Mouse (Mus musculus): ENCODE measurements around the gene Nos2. TPM values are rescaled to one million over a fixed set of nuclear protein-coding genes. Genes with fewer than 3 reads are reported as not detected.

The Nos2 gene
- total and polyA plus RNA-seq, 2 experiments from 2014 or later: 0.53 to 1.7 TPM

GRCm38 (mm10) chr11:78919745-78920144 lies 842 bp upstream of the Nos2 start:
- DNase-seq (ENCODE audit: low spot score) (no peak), ATAC-seq (ENCODE audit: insufficient read depth, low read depth) (no peak)
- Histone ChIP-seq H3K4me3 (ENCODE audit: low read depth, low read length) (no peak overlapping the region), H3K27me3 (ENCODE audit: control insufficient read depth, insufficient read depth, low read length) (peaks cover 16% of the 10 kb centered on the region), H3K27ac (ENCODE audit: low read depth) (no peak overlapping the region), H3K9me3 (replicated peaks; ENCODE audit: control insufficient read depth, low read length) (no peaks in the 10 kb centered on the region), H3K9ac (replicated peaks; ENCODE audit: low read depth, low read length) (no peak overlapping the region), H3K4me1 (ENCODE audit: control insufficient read depth, insufficient read depth) (no peaks in the 10 kb centered on the region), H3K36me3 (replicated peaks; ENCODE audit: control insufficient read depth, insufficient read depth, low read length) (no peaks in the 10 kb centered on the region), H3K4me2 (ENCODE audit: low read depth, low read length) (no peak overlapping the region)
- 60% methylated on average over 4 of the region's 4 CpGs for WGBS
- TF ChIP-seq EP300 (IDR thresholded peaks at IDR 0.05; ENCODE audit: low read depth) (no peak), CTCF (IDR thresholded peaks at IDR 0.05; ENCODE audit: low read depth) (no peak)

- 38% methylated on average over 8 of the region's 8 CpGs for WGBS
- H3K4me3 ChIP-seq (ENCODE audit: low read depth, low read length): no peak overlapping the region
- peaks cover 37% of the 10 kb centered on the region for H3K27me3 ChIP-seq (ENCODE audit: control insufficient read depth, insufficient read depth, low read length)
- peak; percentile 42 for DNase-seq (ENCODE audit: low spot score)
- no peak overlapping the region for H3K4me2 ChIP-seq (ENCODE audit: low read depth, low read length)
- TF ChIP-seq EP300 (IDR thresholded peaks at IDR 0.05; ENCODE audit: low read depth) (no peak), CTCF (IDR thresholded peaks at IDR 0.05; ENCODE audit: low read depth) (peak; percentile 82)
- no peak overlapping the region for H3K9ac ChIP-seq (replicated peaks; ENCODE audit: low read depth, low read length)
- no peak; the same call in 1 of the 2 replicates for ATAC-seq (ENCODE audit: insufficient read depth, low read depth)
- no peaks in the 10 kb centered on the region for H3K36me3 ChIP-seq (replicated peaks; ENCODE audit: control insufficient read depth, insufficient read depth, low read length)
- no peak overlapping the region for H3K27ac ChIP-seq (ENCODE audit: low read depth)
- H3K9me3 ChIP-seq (replicated peaks; ENCODE audit: control insufficient read depth, low read length): no peaks in the 10 kb centered on the region
- H3K4me1 ChIP-seq (ENCODE audit: control insufficient read depth, insufficient read depth): no peaks in the 10 kb centered on the region
These were observed 2.3 kb downstream of the Nos2 start for GRCm38 (mm10) chr11:78922678-78923407.

- Histone ChIP-seq H3K9ac (replicated peaks; ENCODE audit: low read depth, low read length) (no peak overlapping the region), H3K4me3 (ENCODE audit: low read depth, low read length) (no peak overlapping the region), H3K9me3 (replicated peaks; ENCODE audit: control insufficient read depth, low read length) (no peaks in the 10 kb centered on the region), H3K27me3 (ENCODE audit: control insufficient read depth, insufficient read depth, low read length) (peaks cover 37% of the 10 kb centered on the region), H3K27ac (ENCODE audit: low read depth) (no peak overlapping the region), H3K36me3 (replicated peaks; ENCODE audit: control insufficient read depth, insufficient read depth, low read length) (no peaks in the 10 kb centered on the region), H3K4me1 (ENCODE audit: control insufficient read depth, insufficient read depth) (peaks cover 3% of the 10 kb centered on the region), H3K4me2 (ENCODE audit: low read depth, low read length) (peak overlapping the region; percentile 70)
- WGBS: 13% methylated on average over 9 of the region's 9 CpGs
- no peak for DNase-seq (ENCODE audit: low spot score)
- no peak for TF ChIP-seq EP300 (IDR thresholded peaks at IDR 0.05; ENCODE audit: low read depth)
- TF ChIP-seq CTCF (IDR thresholded peaks at IDR 0.05; ENCODE audit: low read depth): no peak
- ATAC-seq (ENCODE audit: insufficient read depth, low read depth): no peak
These were observed 3.5 kb downstream of the Nos2 start for GRCm38 (mm10) chr11:78924111-78924510.

GRCm38 (mm10) chr11:78924916-78925315 lies 4.3 kb downstream of the Nos2 start:
- peak; percentile 54 for ATAC-seq (ENCODE audit: insufficient read depth, low read depth)
- H3K4me3 ChIP-seq (ENCODE audit: low read depth, low read length): peak overlapping the region; percentile 53
- DNase-seq (ENCODE audit: low spot score): no peak
- peak overlapping the region; percentile 51; the same call in 1 of the 2 replicates for H3K27ac ChIP-seq (ENCODE audit: low read depth)
- no peaks in the 10 kb centered on the region for H3K9me3 ChIP-seq (replicated peaks; ENCODE audit: control insufficient read depth, low read length)
- no peaks in the 10 kb centered on the region for H3K36me3 ChIP-seq (replicated peaks; ENCODE audit: control insufficient read depth, insufficient read depth, low read length)
- peak overlapping the region; percentile 33; the same call in 1 of the 2 replicates for H3K9ac ChIP-seq (replicated peaks; ENCODE audit: low read depth, low read length)
- peaks cover 6% of the 10 kb centered on the region for H3K4me1 ChIP-seq (ENCODE audit: control insufficient read depth, insufficient read depth)
- peaks cover 37% of the 10 kb centered on the region for H3K27me3 ChIP-seq (ENCODE audit: control insufficient read depth, insufficient read depth, low read length)
- under 1% methylated on average over 34 of the region's 37 CpGs for WGBS
- peak overlapping the region; percentile 70 for H3K4me2 ChIP-seq (ENCODE audit: low read depth, low read length)
- TF ChIP-seq EP300 (IDR thresholded peaks at IDR 0.05; ENCODE audit: low read depth) (no peak), CTCF (IDR thresholded peaks at IDR 0.05; ENCODE audit: low read depth) (no peak)

GRCm38 (mm10) chr11:78929345-78929744 lies 8.8 kb downstream of the Nos2 start:
- no peak for TF ChIP-seq CTCF (IDR thresholded peaks at IDR 0.05; ENCODE audit: low read depth)
- TF ChIP-seq EP300 (IDR thresholded peaks at IDR 0.05; ENCODE audit: low read depth): no peak
- peaks cover 29% of the 10 kb centered on the region for H3K27me3 ChIP-seq (ENCODE audit: control insufficient read depth, insufficient read depth, low read length)
- H3K27ac ChIP-seq (ENCODE audit: low read depth): no peak overlapping the region
- H3K4me1 ChIP-seq (ENCODE audit: control insufficient read depth, insufficient read depth): peaks cover 6% of the 10 kb centered on the region
- H3K36me3 ChIP-seq (replicated peaks; ENCODE audit: control insufficient read depth, insufficient read depth, low read length): no peaks in the 10 kb centered on the region
- H3K9me3 ChIP-seq (replicated peaks; ENCODE audit: control insufficient read depth, low read length): no peaks in the 10 kb centered on the region
- 9% methylated on average over 5 of the region's 5 CpGs for WGBS
- peak; percentile 88 for ATAC-seq (ENCODE audit: insufficient read depth, low read depth)
- no peak overlapping the region for H3K4me3 ChIP-seq (ENCODE audit: low read depth, low read length)
- peak; percentile 82 for DNase-seq (ENCODE audit: low spot score)
- H3K4me2 ChIP-seq (ENCODE audit: low read depth, low read length): no peak overlapping the region
- no peak overlapping the region for H3K9ac ChIP-seq (replicated peaks; ENCODE audit: low read depth, low read length)

All from heart, postnatal 0 days (tissue).